Mouse (Mus musculus) ES-E14 (cell line): ENCODE data around the gene Ablim1. TPM values are rescaled to one million over a fixed set of nuclear protein-coding genes. Genes with fewer than 3 reads are reported as not detected.

Experiments used
- DNase-seq: peaks from one replicate; pipeline ENCODE4 v3.0.0-alpha.2; 2013; ENCODE audit warnings: low read depth, low spot score
- H3K27ac ChIP-seq: 2 replicates; pipeline ENCODE4 v1.5.1; 2012; ENCODE audit warnings: low read depth, mild to moderate bottlenecking, low read length, moderate library complexity, mixed read lengths; ENCODE audit not compliant: poor library complexity, insufficient read depth, severe bottlenecking
- H3K36me3 ChIP-seq: 2 replicates; pipeline ENCODE4 v1.6.1; 2012; ENCODE audit warnings: mild to moderate bottlenecking, low read length, moderate library complexity, mixed read lengths; ENCODE audit not compliant: control insufficient read depth, poor library complexity, insufficient read depth, severe bottlenecking
- H3K4me1 ChIP-seq, 2 experiments: fragments of 150-350 bp in 1 of 2; sonication (generic) in 1 of 2; 2 replicates each; pipeline ENCODE4 v1.6.1; 2012; ENCODE audit warnings: low read length in 2 of 2, mild to moderate bottlenecking in 1 of 2, mixed read lengths in 1 of 2; ENCODE audit not compliant: control insufficient read depth in 2 of 2, insufficient read depth in 2 of 2, poor library complexity in 1 of 2
- H3K4me3 ChIP-seq, 2 experiments: fragments of 150-350 bp in 1 of 2; sonication (generic) in 1 of 2; 2 replicates each; pipeline ENCODE4 v1.5.1; 2012; ENCODE audit warnings: low read length in 2 of 2, low read depth in 1 of 2, mild to moderate bottlenecking in 1 of 2, mixed read lengths in 1 of 2; ENCODE audit not compliant: insufficient read depth in 1 of 2, poor library complexity in 1 of 2, severe bottlenecking in 1 of 2
- H3K9ac ChIP-seq: 2 replicates; pipeline ENCODE4 v1.6.1; 2012; ENCODE audit warnings: low read depth, mild to moderate bottlenecking, low read length, mixed read lengths; ENCODE audit not compliant: poor library complexity, insufficient read depth, severe bottlenecking
- H3K9me3 ChIP-seq: fragments of 150-350 bp; sonication (generic); 2 replicates; pipeline ENCODE4 v1.6.1; 2012; ENCODE audit warnings: low read depth, mild to moderate bottlenecking, low read length; ENCODE audit not compliant: control insufficient read depth, insufficient read depth
- CHD2 ChIP-seq: IDR thresholded peaks from 2 replicates; pipeline ENCODE4 v1.6.1; 2014; ENCODE audit warnings: mild to moderate bottlenecking, low read depth, low read length, inconsistent platforms
- HCFC1 ChIP-seq: IDR thresholded peaks from 2 replicates; pipeline ENCODE4 v1.6.1; 2012; ENCODE audit warnings: low read length, inconsistent platforms, borderline replicate concordance; ENCODE audit not compliant: insufficient read depth
- MAFK ChIP-seq: IDR thresholded peaks from 2 replicates; pipeline ENCODE4 v1.6.1; 2014; ENCODE audit warnings: mild to moderate bottlenecking, low read depth, low read length, inconsistent platforms; ENCODE audit not compliant: insufficient read depth
- ZC3H11A ChIP-seq: IDR thresholded peaks from 2 replicates; pipeline ENCODE4 v1.6.1; 2012; ENCODE audit warnings: low read depth, mild to moderate bottlenecking, inconsistent platforms, low read length, borderline replicate concordance
- ZNF384 ChIP-seq: IDR thresholded peaks from 2 replicates; pipeline ENCODE4 v1.6.1; 2012; ENCODE audit warnings: low read depth, low read length, inconsistent platforms
- in situ Hi-C, 2 experiments: fragments of 600-800 bp; cut with MboI; formaldehyde crosslinking; loops; one replicate each; pipeline ENCODE4 v1.15.1; 2025; ENCODE audit warnings: low sequenced_read_pairs in 2 of 2, inconsistent platforms in 1 of 2; ENCODE audit not compliant: unreplicated experiment in 2 of 2
- total RNA-seq: library from RNA; depleted of rRNA; stranded (reverse); fragments of 300-350 nt; gene quantifications from 2 replicates; pipeline ENCODE4 v1.2.3, GENCODE M21; 2012

Ablim1 gene
- total RNA-seq, 1 experiment, result 5.4 TPM

DNA sequence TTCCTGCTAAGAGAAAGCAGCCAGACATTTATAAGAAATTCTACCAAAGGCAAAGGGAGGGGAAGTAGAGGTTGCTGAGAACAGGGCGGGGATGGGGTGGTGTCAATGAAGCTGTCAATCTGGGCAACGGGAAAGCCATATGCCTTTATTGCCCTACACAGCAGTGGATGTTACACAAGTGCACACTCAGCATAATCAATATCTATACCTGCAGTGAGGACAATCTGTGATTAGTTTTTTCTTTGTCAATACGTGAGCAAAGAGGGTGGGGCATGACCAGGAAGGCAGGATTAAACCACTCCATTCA is 221.1 kb downstream of the Ablim1 start:
- in situ Hi-C loops, result no loop called here
- TF ChIP-seq ZNF384, result no peak
- 0 out of 2 replicates have a peak, but pooled peaks have one; percentile 14 for TF ChIP-seq MAFK
- H3K27ac ChIP-seq, result no peak overlapping the region

DNA sequence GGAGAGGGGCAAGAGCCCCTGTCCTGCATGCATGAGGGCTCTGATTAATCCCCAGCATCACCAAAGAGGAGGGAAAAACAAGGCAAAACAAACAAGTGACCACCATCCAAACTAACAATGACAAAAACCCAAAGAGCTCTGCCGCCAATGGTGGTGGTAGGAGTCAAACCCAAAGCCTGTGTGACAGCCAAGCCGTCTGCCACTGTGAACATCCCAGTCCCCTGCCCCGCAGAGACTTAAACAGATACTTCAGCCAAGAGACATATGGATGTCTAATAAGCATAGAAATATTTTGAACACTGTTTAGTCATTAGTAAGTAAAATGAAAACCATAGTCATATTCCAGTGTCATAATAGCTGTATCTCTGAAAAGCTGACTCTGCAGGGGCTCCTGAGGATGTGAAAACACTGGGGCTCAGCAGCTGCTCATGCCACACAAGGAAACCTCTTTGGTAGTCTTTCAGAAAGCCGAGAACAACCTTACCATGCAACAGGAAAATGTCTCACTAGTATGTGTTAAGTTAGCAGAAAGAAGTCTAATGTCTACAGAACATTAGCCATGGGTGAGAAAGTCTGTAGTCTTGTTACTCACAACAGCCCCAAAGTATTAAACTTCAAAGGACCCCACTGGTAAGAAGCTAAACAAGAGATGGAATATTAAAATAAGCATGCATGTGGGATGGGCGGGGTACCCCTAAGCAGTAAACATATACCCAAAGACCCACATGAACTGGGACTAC is 221.6 kb downstream of the Ablim1 start:
- Histone ChIP-seq H3K36me3 (no peaks in the 10 kb centered on the region), H3K4me3 (no peak overlapping the region), H3K9ac (no peak overlapping the region), H3K9me3 (no peaks in the 10 kb centered on the region), H3K27ac (no peak overlapping the region), H3K4me1 (no peaks in the 10 kb centered on the region)
- in situ Hi-C loops, result no loop called here
- DNase-seq, result no peak
- TF ChIP-seq ZC3H11A (no peak), HCFC1 (no peak), CHD2 (no peak), MAFK (no peak), ZNF384 (no peak)

More for the DNA sequence above, 221.1 kb downstream of the Ablim1 start:
- Histone ChIP-seq H3K36me3 (no peaks in the 10 kb centered on the region), H3K9me3 (no peaks in the 10 kb centered on the region), H3K4me3 (no peak overlapping the region), H3K9ac (no peak overlapping the region), H3K4me1 (peaks cover 0 to 3% of the 10 kb centered on the region in 2 experiments; a peak in 1 of 4 replicates)
- DNase-seq, result no peak

DNA sequence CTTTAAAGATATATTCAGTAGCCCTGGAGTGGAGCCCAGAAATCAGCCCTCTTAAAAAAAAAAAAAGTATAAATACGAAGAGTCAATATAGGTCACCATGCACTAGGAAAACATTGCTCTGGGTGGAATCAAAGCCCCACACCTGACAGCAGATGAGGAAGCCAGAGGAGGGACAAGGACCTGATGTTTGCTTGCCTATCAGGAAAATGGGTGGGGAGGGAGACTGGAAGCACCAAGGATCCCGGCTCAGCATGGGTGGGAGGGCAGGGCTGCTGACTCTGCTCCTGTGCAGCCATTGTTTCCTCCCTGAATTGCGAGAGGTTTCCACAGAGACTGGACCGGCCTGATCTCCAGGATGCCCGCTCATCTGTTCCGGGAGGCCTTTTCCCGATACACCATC is 223.4 kb downstream of the Ablim1 start:
- Histone ChIP-seq H3K4me1 (no peaks in the 10 kb centered on the region), H3K27ac (no peak overlapping the region), H3K36me3 (no peaks in the 10 kb centered on the region), H3K4me3 (no peak overlapping the region), H3K9me3 (no peaks in the 10 kb centered on the region), H3K9ac (no peak overlapping the region)
- in situ Hi-C loops, result no loop called here
- no peak for DNase-seq
- TF ChIP-seq MAFK (no peak), HCFC1 (no peak), CHD2 (no peak), ZNF384 (no peak), ZC3H11A (no peak)

- Histone ChIP-seq H3K27ac (no peak overlapping the region), H3K9ac (no peak overlapping the region), H3K4me1 (no peaks in the 10 kb centered on the region), H3K36me3 (no peaks in the 10 kb centered on the region), H3K9me3 (no peaks in the 10 kb centered on the region), H3K4me3 (no peak overlapping the region)
- in situ Hi-C loops, result no loop called here
- no peak for TF ChIP-seq CHD2
- no peak for TF ChIP-seq MAFK
- TF ChIP-seq ZNF384, result no peak
- no peak for TF ChIP-seq HCFC1
- DNase-seq, result no peak
Observed at GRCm38 (mm10) chr19:57088804-57089369, 225.8 kb downstream of the Ablim1 start.
